Mouse (Mus musculus): ENCODE data around the gene Reg4. TPM values are rescaled to one million over a fixed set of nuclear protein-coding genes. Genes with fewer than 3 reads are reported as not detected.
A peak's percentile ranks its signal among the peaks of the same experiment; 100 is the strongest.

Gene Reg4
- polyA plus RNA-seq, 1 experiment: not detected

DNA sequence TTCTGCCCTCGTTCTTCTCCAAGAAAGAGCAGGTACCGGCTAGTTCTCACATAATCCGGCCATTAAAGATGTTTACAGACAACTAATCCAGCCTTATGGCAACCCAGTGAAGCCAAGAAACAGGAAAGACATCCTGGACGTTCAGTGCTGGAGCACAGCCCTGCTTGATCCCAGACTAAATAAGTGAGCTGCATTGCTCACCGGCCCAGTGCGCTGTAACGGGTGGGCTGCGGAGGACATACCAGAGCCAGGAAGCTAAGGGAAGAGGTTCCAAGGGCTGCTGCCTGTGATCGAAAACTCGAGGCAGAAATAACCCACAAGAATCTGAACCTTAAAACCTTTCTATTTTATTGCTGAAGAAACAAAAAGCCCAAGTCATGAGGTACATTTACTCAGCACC lies 11.1 kb upstream of the Reg4 start:
- H3K4me3 ChIP-seq (ENCODE audit: insufficient read depth, low read length): no peak overlapping the region
- TF ChIP-seq POLR2A (IDR thresholded peaks at IDR 0.05; ENCODE audit: low read depth, low read length) (no peak), CTCF (IDR thresholded peaks at IDR 0.05; ENCODE audit: borderline replicate concordance, insufficient read depth, low read length) (no peak)
- no peaks in the 10 kb centered on the region for H3K4me1 ChIP-seq (ENCODE audit: control insufficient read depth, insufficient read depth, low read length)
- H3K27ac ChIP-seq (ENCODE audit: insufficient read depth, low read length): no peak overlapping the region

DNA sequence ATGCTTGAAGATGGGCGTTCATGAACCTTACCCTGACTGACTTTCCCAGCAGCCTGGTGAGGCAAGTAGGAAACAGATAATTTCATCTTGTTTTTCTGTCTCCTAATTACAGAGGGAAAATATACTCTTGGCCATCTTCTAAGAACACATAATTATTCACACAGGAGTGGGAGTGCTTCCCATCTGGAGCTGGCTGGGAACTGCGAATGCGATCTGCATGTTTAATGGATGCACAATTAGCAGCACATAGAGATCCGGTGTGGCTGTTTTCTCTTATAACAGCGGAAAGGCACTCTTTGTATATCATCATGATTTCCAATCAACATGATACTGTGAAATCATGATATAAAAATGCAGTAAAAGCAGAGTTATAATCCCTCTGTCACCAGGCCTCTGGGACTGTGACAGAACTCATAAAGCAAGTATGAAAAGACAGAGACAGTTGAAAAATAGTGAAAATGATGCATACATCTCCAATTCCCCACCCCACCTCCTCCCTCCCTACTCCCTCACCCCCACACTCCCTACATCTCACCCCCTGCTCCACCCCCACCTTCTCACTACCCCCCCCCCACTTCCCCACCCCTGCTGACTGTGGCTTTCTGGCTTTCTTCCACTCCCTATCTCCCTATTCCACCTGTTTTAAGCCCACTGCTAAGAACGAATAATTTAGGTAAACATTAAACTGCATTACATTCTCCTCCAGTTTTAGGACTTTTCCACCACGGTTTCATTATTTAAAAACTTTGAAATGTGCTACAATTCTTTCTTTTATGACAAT lies 10.5 kb upstream of the Reg4 start:
- Histone ChIP-seq H3K27ac (ENCODE audit: insufficient read depth, low read length) (no peak overlapping the region), H3K4me1 (ENCODE audit: control insufficient read depth, insufficient read depth, low read length) (no peaks in the 10 kb centered on the region), H3K4me3 (ENCODE audit: insufficient read depth, low read length) (no peak overlapping the region)
- TF ChIP-seq POLR2A (IDR thresholded peaks at IDR 0.05; ENCODE audit: low read depth, low read length) (no peak), CTCF (IDR thresholded peaks at IDR 0.05; ENCODE audit: borderline replicate concordance, insufficient read depth, low read length) (no peak)

- H3K4me3 ChIP-seq (ENCODE audit: insufficient read depth, low read length): no peak overlapping the region
- TF ChIP-seq POLR2A (IDR thresholded peaks at IDR 0.05; ENCODE audit: low read depth, low read length) (no peak), CTCF (IDR thresholded peaks at IDR 0.05; ENCODE audit: borderline replicate concordance, insufficient read depth, low read length) (no peak)
- no peaks in the 10 kb centered on the region for H3K4me1 ChIP-seq (ENCODE audit: control insufficient read depth, insufficient read depth, low read length)
- no peak overlapping the region for H3K27ac ChIP-seq (ENCODE audit: insufficient read depth, low read length)
Observed at GRCm38 (mm10) chr3:98216296-98216695, 5.7 kb upstream of the Reg4 start.

DNA sequence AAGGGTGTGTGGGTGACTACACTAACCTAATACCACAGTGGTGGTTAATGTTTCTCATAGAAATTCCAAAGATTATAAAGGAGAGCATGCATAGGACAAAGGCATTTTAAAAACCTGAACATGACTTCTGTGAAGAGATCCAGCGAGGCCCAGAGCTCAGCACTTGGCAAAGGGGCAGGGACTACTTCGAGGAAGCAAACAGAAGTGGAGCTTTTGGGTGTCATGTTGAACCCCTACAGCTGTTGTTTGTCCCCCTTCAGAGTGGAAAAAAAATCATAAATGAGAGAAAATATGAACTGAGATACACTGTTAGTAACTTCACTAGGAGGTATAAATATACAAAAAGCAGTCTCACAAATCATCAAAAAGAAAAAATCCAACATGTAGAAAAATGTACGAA lies 1.3 kb downstream of the Reg4 start:
- Histone ChIP-seq H3K4me3 (ENCODE audit: insufficient read depth, low read length) (no peak overlapping the region), H3K4me1 (ENCODE audit: control insufficient read depth, insufficient read depth, low read length) (peaks cover 7% of the 10 kb centered on the region), H3K27ac (ENCODE audit: insufficient read depth, low read length) (no peak overlapping the region)
- TF ChIP-seq CTCF (IDR thresholded peaks at IDR 0.05; ENCODE audit: borderline replicate concordance, insufficient read depth, low read length): no peak
- no peak for TF ChIP-seq POLR2A (IDR thresholded peaks at IDR 0.05; ENCODE audit: low read depth, low read length)

GRCm38 (mm10) chr3:98223783-98224580 lies 2.0 kb downstream of the Reg4 start:
- TF ChIP-seq POLR2A (IDR thresholded peaks at IDR 0.05; ENCODE audit: low read depth, low read length) (no peak), CTCF (IDR thresholded peaks at IDR 0.05; ENCODE audit: borderline replicate concordance, insufficient read depth, low read length) (peak; percentile 62; the same call in 1 of the 2 replicates)
- peaks cover 7% of the 10 kb centered on the region for H3K4me1 ChIP-seq (ENCODE audit: control insufficient read depth, insufficient read depth, low read length)
- no peak overlapping the region for H3K4me3 ChIP-seq (ENCODE audit: insufficient read depth, low read length)
- H3K27ac ChIP-seq (ENCODE audit: insufficient read depth, low read length): no peak overlapping the region

- H3K27ac ChIP-seq (ENCODE audit: insufficient read depth, low read length): no peak overlapping the region
- no peak overlapping the region for H3K4me3 ChIP-seq (ENCODE audit: insufficient read depth, low read length)
- peaks cover 7% of the 10 kb centered on the region for H3K4me1 ChIP-seq (ENCODE audit: control insufficient read depth, insufficient read depth, low read length)
- TF ChIP-seq POLR2A (IDR thresholded peaks at IDR 0.05; ENCODE audit: low read depth, low read length) (no peak), CTCF (IDR thresholded peaks at IDR 0.05; ENCODE audit: borderline replicate concordance, insufficient read depth, low read length) (no peak)
Observed at GRCm38 (mm10) chr3:98224975-98225374, 3.0 kb downstream of the Reg4 start.

DNA sequence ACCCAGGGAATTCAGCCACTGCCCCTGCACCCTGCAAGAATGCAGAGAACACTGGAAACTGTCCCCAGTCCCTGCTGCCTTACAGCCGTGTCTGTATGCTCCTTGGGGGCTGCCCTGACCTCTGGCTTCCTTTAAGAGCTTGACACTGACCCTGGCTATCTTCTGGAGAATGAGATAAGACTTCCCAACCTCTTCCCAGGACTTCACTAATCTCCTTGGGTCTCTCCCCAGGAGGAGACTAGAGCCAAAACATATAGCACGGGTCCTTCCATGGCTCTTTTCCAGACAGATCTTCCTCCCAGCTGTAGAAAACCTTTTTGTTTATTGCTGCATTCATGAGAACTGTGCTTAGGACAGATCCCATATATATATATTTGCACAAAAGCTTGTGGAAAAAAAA lies 3.8 kb downstream of the Reg4 start:
- no peak overlapping the region for H3K27ac ChIP-seq (ENCODE audit: insufficient read depth, low read length)

DNA sequence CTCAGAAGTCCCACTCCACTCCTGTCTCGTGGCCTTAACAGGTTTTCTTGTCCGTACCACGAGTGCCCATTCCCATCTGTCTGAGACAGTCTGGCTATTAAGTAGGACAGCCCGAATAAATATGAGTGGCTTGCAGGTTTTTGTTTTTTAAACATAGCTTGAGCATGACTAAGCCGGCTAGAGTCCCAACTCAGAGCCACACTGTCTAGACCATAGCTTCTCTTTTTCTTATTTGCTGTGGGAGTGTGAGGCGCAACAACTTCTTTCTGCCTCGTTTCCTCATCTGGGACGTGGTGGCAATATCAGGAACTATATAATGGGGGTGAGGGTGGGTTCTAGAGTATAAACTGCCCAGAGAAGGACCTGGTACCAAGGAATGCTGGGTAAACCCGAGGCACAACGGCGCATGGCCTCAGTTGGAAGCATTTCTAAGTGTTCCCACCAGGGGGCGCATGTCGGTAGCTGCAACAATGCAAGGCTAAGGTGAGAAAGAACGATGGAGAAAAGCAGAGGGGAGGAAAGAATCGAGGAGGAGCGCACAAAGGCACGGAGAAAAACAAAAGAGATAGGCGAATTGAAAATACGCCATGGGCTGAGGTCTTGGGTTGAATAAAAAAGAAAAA lies 5.1 kb downstream of the Reg4 start:
- Histone ChIP-seq H3K4me1 (ENCODE audit: control insufficient read depth, insufficient read depth, low read length) (peaks cover 7% of the 10 kb centered on the region), H3K27ac (ENCODE audit: insufficient read depth, low read length) (no peak overlapping the region), H3K4me3 (ENCODE audit: insufficient read depth, low read length) (no peak overlapping the region)
- TF ChIP-seq CTCF (IDR thresholded peaks at IDR 0.05; ENCODE audit: borderline replicate concordance, insufficient read depth, low read length): peak; percentile 87
- no peak for TF ChIP-seq POLR2A (IDR thresholded peaks at IDR 0.05; ENCODE audit: low read depth, low read length)

More for the DNA sequence above, 3.8 kb downstream of the Reg4 start:
- Histone ChIP-seq H3K4me1 (ENCODE audit: control insufficient read depth, insufficient read depth, low read length) (peaks cover 7% of the 10 kb centered on the region), H3K4me3 (ENCODE audit: insufficient read depth, low read length) (no peak overlapping the region)
- no peak for TF ChIP-seq CTCF (IDR thresholded peaks at IDR 0.05; ENCODE audit: borderline replicate concordance, insufficient read depth, low read length)
- no peak for TF ChIP-seq POLR2A (IDR thresholded peaks at IDR 0.05; ENCODE audit: low read depth, low read length)

- Histone ChIP-seq H3K4me1 (ENCODE audit: control insufficient read depth, insufficient read depth, low read length) (peaks cover 7% of the 10 kb centered on the region), H3K27ac (ENCODE audit: insufficient read depth, low read length) (no peak overlapping the region), H3K4me3 (ENCODE audit: insufficient read depth, low read length) (no peak overlapping the region)
- TF ChIP-seq CTCF (IDR thresholded peaks at IDR 0.05; ENCODE audit: borderline replicate concordance, insufficient read depth, low read length): no peak
- no peak for TF ChIP-seq POLR2A (IDR thresholded peaks at IDR 0.05; ENCODE audit: low read depth, low read length)
Observed at GRCm38 (mm10) chr3:98227763-98228162, 5.8 kb downstream of the Reg4 start.

All from embryonic fibroblast, embryonic 13.5 days (primary cell).